Mouse (Mus musculus) C2C12 (cell line): ENCODE measurements around the gene Magt1. TPM values are rescaled to one million over a fixed set of nuclear protein-coding genes. Genes with fewer than 3 reads are reported as not detected.
A peak's percentile ranks its signal among the peaks of the same experiment; 100 is the strongest.

Experiments used
- H3K27me3 ChIP-seq: one replicate; pipeline ENCODE4 v1.6.1; 2011; ENCODE audit not compliant: control insufficient read depth, insufficient read depth, insufficient read length
- H3K36me3 ChIP-seq: one replicate; pipeline ENCODE4 v1.6.1; 2011; ENCODE audit not compliant: control insufficient read depth, insufficient read depth
- H3K4me3 ChIP-seq: one replicate; pipeline ENCODE4 v1.5.1; 2011; ENCODE audit warnings: mild to moderate bottlenecking, control low read depth; ENCODE audit not compliant: poor library complexity, insufficient read depth, severe bottlenecking
- H3K79me2 ChIP-seq: one replicate; pipeline ENCODE4 v1.6.1; 2011; ENCODE audit not compliant: control insufficient read depth, insufficient read depth
- H3K79me3 ChIP-seq: one replicate; pipeline ENCODE4 v1.6.1; 2011; ENCODE audit warnings: low read depth, control low read depth
- H3ac ChIP-seq: one replicate; pipeline ENCODE3; 2011; ENCODE audit warnings: low read depth; ENCODE audit not compliant: control insufficient read depth, insufficient read length
- CEBPB ChIP-seq: IDR thresholded peaks from one replicate; pipeline ENCODE4 v1.6.1; 2011; ENCODE audit warnings: low read depth, mild to moderate bottlenecking, control low read depth, moderate library complexity
- CTCF ChIP-seq: IDR thresholded peaks from one replicate; pipeline ENCODE4 v1.5.1; 2011; ENCODE audit not compliant: control insufficient read depth, insufficient read depth, insufficient read length
- FOSL1 ChIP-seq: IDR thresholded peaks from one replicate; pipeline ENCODE4 v1.8.0; 2011; ENCODE audit warnings: mild to moderate bottlenecking, low read length; ENCODE audit not compliant: poor library complexity, insufficient read depth, severe bottlenecking
- MAX ChIP-seq: IDR thresholded peaks from one replicate; pipeline ENCODE4 v1.6.1; 2011; ENCODE audit warnings: mild to moderate bottlenecking, control low read depth
- MYOD1 ChIP-seq: IDR thresholded peaks from one replicate; pipeline ENCODE4 v1.6.1; 2011; ENCODE audit warnings: low read depth; ENCODE audit not compliant: control insufficient read depth, insufficient read length
- MYOG ChIP-seq: IDR thresholded peaks from one replicate; pipeline ENCODE4 v1.6.1; 2011; ENCODE audit not compliant: control insufficient read depth, insufficient read length; ENCODE audit errors: extremely low read depth
- USF1 ChIP-seq: IDR thresholded peaks from one replicate; pipeline ENCODE4 v1.6.1; 2011; ENCODE audit warnings: low read depth, mild to moderate bottlenecking, control low read depth, moderate library complexity
- polyA plus RNA-seq: library from polyadenylated mRNA; unstranded; fragments of >200 nt; fragmentation: generic; extraction: Trizol; gene quantifications from one replicate; pipeline ENCODE4 v1.2.1, GENCODE M21; 2012; ENCODE audit warnings: missing spikeins

The Magt1 gene
- polyA plus RNA-seq, 1 experiment, result 12.2 TPM

DNA sequence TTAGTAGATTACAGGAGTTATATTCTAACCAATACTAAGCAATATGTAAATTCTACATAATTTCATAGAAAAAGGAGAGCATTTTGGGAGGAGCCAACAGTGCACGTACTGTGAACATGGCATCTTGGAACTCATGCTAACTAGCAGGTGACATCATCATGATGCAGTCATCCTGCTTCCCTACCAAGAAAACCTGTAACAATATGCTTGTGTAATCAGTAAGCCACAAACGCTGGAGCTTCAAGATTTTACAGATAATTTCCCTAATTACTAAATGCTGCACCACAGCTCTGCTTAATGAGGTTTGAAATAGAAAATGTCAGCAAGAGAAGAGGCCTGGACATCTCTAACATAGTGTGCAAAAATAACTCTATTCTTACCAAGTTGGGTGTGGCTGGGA lies 24.0 kb upstream of the Magt1 start:
- no peaks in the 10 kb centered on the region for H3K27me3 ChIP-seq

DNA sequence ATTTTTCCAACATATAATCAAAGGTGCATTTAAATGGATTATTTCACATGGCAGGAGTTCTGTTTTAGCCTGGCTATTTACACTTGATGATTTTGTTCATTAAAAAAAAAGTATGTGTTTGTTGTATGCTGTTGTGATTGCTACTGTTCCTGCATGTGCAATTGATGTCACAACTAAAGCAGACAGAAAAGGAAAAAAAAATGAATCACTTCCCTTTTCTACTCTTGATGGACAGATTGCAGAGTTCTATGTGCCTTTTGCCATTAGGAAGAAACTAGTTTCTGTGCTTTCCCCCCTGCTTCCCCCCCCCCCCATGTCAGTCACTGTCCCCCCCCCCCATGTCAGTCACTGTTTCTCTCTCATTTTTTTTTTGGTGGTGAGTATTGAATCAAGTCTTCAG lies 19.4 kb upstream of the Magt1 start:
- H3K27me3 ChIP-seq, result no peaks in the 10 kb centered on the region
- no peak for TF ChIP-seq CTCF
- H3K79me3 ChIP-seq, result peaks cover 15% of the 10 kb centered on the region
- no peak overlapping the region for H3ac ChIP-seq
- no peaks in the 10 kb centered on the region for H3K36me3 ChIP-seq
- no peak overlapping the region for H3K4me3 ChIP-seq
- H3K79me2 ChIP-seq, result peaks cover 67% of the 10 kb centered on the region

More for the DNA sequence above, 24.0 kb upstream of the Magt1 start:
- H3K4me3 ChIP-seq, result no peak overlapping the region
- no peak overlapping the region for H3ac ChIP-seq
- no peaks in the 10 kb centered on the region for H3K36me3 ChIP-seq
- peaks cover 13% of the 10 kb centered on the region for H3K79me3 ChIP-seq
- TF ChIP-seq MYOD1 (no peak), CTCF (no peak), MAX (no peak), MYOG (no peak), FOSL1 (no peak), CEBPB (no peak), USF1 (no peak)
- peaks cover 52% of the 10 kb centered on the region for H3K79me2 ChIP-seq

DNA sequence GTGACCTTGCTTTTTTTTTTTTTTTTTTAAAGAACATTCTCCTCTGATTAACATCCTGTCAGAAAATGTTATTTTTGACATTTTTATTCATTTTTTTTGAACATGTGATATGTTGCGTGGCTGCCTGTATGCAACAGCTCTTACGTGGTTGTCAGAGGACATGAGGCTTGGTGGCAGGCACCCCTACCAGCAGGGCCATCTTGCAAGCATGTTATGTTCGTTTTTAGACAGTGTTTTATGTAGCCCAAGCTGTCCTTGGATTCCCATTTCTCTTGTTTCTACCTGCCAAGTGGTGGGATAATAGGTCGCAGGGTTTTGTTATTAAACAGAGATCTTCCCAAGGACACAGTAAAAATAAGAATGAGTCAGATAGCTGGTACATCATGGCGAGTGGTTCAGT lies 18.5 kb upstream of the Magt1 start:
- H3K79me3 ChIP-seq, result peaks cover 15% of the 10 kb centered on the region
- no peak overlapping the region for H3K4me3 ChIP-seq
- no peak overlapping the region for H3ac ChIP-seq
- H3K79me2 ChIP-seq, result peaks cover 63% of the 10 kb centered on the region
- no peaks in the 10 kb centered on the region for H3K36me3 ChIP-seq
- no peaks in the 10 kb centered on the region for H3K27me3 ChIP-seq
- TF ChIP-seq MYOG, result no peak
- TF ChIP-seq CEBPB, result no peak
- no peak for TF ChIP-seq CTCF
- no peak for TF ChIP-seq MAX
- no peak for TF ChIP-seq USF1
- TF ChIP-seq FOSL1, result no peak
- no peak for TF ChIP-seq MYOD1

- peak overlapping the region; percentile 72 for H3ac ChIP-seq
- peak overlapping the region; percentile 34 for H3K4me3 ChIP-seq
- no peaks in the 10 kb centered on the region for H3K27me3 ChIP-seq
- H3K79me2 ChIP-seq, result peaks cover 44% of the 10 kb centered on the region
- TF ChIP-seq MYOD1, result no peak
- TF ChIP-seq MYOG, result no peak
- no peak for TF ChIP-seq USF1
- TF ChIP-seq CTCF, result no peak
- no peak for TF ChIP-seq FOSL1
- no peak for TF ChIP-seq MAX
- TF ChIP-seq CEBPB, result no peak
- H3K36me3 ChIP-seq, result peaks cover 5% of the 10 kb centered on the region
- H3K79me3 ChIP-seq, result peaks cover 10% of the 10 kb centered on the region
These were observed 15.6 kb upstream of the Magt1 start for GRCm38 (mm10) chrX:106027343-106027674.

DNA sequence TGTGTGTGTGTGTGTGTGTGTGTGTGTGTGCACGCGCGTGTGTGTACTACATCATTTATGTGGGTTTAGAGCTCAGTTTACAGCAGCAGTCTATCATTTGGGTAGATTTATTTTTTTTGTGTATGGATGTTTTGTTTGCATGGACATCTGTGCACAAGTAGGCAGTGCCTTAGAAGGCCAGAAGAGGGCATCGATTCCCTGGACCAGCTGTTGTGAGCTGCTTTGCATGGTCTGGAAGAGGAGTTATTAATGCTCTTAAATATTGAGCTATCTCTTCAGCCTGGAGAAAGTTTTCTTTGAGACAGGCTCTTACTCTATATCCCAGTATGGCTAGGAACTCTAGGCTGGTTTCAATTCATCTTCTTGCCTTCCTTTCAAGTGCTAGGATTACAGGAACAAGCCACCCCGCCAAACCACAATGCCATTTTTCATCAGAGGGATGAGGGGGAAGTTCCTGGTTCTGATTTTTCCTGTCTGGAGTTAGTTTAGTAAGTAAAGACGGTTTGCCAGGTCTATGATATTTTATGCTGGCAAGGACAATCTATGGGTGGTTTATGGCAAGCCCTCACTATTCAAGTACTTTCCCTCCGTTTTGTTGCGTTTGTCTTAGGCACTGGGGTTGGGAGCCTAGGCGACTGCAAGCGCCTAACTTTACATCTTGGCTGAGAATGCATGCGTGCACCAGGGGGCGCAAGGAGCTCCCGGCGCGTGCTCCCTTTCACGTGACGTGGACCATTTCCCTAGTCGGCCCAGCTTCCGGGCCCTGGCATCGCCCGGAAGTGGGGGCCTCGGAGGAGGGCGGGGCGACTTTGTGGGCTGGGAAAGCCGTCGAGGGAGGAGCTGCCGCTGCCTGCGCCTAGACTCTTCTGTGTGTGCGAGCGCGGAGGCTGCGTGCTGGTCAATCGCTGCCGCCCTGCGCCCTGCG lies 15.0 kb upstream of the Magt1 start, which contains the start of gene Atp7a:
Gene Atp7a, plus strand, starts transcription at position 859 of the 925 bp plus-strand sequence.
- no peak for TF ChIP-seq MYOD1
- peak; percentile 64 for TF ChIP-seq MAX
- no peak for TF ChIP-seq MYOG
- TF ChIP-seq CTCF, result peak; percentile 66
- peak; percentile 77 for TF ChIP-seq USF1
- TF ChIP-seq CEBPB, result no peak
- Histone ChIP-seq H3K4me3 (peak within 1 kb of the TSS; percentile 34), H3K79me3 (peaks cover 8% of the 10 kb centered on the region), H3K27me3 (no peaks in the 10 kb centered on the region), H3K79me2 (peaks cover 37% of the 10 kb centered on the region), H3ac (peak within 1 kb of the TSS; percentile 72), H3K36me3 (peaks cover 10% of the 10 kb centered on the region)

- Histone ChIP-seq H3ac (no peak overlapping the region), H3K27me3 (no peaks in the 10 kb centered on the region), H3K79me3 (peaks cover 27% of the 10 kb centered on the region), H3K36me3 (peaks cover 39% of the 10 kb centered on the region), H3K4me3 (no peak overlapping the region), H3K79me2 (peaks cover 34% of the 10 kb centered on the region)
- TF ChIP-seq USF1 (no peak), CTCF (no peak), MAX (no peak), MYOD1 (no peak), CEBPB (no peak), MYOG (no peak), FOSL1 (no peak)
These were observed 5.8 kb upstream of the Magt1 start for GRCm38 (mm10) chrX:106017516-106017915.
